Mouse (Mus musculus) lung, postnatal 10 days (tissue): ENCODE measurements around the gene Fes.

Experiments used
- DNase-seq: peaks from one replicate; pipeline ENCODE4 v3.0.0; 2021

Fes gene

DNA sequence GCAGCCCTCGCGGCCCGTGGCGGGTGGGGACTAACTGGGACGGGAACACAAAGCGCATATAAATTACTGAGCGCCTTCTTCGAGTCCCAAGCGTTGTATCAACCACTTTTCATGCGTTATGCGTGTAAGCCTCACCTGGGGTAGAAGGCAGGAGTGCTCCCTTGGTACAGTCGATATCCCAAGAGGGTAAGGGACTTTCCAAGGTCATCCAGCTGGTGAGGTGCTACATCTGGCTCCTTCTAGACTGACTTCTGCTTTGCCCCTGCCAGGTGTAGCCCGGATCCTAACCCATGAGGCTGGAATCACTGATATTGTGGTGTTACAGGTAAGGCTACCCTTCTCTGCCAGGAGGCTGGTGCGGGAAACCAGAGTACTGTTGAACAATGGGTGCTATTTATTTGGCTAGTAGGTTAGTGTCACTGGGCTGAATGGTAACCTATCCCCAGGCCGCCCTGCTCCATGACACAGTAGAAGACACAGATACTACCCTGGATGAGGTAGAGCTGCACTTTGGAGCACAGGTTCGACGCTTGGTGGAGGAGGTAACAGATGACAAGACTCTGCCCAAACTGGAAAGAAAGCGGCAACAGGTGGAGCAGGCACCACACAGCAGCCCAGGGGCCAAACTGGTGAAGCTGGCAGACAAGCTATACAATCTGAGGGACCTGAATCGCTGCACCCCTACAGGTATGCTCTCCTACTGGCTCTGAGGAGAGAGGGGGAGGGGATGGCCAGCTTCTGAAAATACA, 44.3 kb downstream of the Fes start:
- DNase-seq, result no peak

DNA sequence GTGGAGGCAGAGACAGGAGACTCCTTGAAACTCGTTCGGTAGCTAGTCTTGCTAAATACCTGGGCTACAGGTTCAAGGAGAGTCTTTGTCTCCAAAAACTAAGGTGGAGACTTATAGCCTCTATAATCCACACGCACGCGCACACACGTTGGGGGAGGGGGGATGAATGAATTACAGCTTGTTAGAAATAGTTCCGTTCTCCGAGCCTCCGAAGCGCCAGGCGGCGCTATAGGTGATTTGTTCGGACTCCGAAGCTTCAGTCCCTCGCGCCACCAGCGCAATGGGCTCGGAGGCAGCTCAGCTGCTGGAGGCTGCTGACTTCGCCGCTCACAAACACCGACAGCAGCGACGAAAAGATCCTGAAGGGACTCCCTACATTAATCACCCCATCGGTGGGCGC, 44.9 kb downstream of the Fes start, which contains the start of gene Hddc3:
Hddc3 (plus strand) TSS at position 247 of the 400 bp plus-strand sequence.
- peak; percentile 98 for DNase-seq

DNA sequence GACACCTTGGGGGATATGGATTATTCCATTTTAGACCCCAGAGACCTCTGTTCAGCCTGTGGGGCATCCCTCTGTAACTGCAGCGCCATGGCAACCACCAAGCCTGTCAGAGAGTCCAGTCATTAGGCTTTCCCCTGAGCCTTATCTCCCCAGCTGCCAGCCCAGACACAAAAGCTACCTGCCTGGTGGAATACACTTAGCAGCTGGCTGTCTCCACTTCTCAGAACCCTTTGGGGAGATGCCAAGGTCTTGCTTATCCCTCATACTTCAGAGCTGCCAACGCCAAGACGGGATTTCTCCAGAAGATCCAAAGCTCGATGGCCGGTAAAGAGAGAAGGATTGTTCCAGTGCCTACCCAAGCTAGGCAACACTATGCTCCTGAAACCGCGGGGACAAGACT, 46.0 kb downstream of the Fes start:
- DNase-seq, result no peak

DNA sequence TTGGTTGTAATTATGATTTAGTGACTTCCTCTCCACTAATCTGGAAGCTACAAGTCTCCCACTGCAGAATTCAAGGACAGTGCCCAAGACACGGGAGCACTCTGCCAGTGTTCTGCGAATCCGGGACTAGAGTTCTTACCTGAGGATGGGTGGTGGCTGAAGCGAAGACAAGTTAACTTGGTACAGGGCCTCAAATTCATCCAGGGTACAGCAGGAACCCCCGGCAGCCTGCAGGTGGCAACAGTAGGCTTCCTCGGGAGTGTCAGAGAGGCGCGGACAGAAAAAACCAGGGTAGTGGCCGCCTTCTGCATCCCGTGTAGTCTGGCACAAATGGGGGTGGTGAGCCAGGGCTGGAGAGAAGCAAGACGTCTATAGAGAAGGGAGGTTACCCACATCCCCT, 47.0 kb downstream of the Fes start, which contains the start of gene Unc45a:
Unc45a (minus strand) TSS at position 213 of the 400 bp plus-strand sequence.
- peak; percentile 89 for DNase-seq

DNA sequence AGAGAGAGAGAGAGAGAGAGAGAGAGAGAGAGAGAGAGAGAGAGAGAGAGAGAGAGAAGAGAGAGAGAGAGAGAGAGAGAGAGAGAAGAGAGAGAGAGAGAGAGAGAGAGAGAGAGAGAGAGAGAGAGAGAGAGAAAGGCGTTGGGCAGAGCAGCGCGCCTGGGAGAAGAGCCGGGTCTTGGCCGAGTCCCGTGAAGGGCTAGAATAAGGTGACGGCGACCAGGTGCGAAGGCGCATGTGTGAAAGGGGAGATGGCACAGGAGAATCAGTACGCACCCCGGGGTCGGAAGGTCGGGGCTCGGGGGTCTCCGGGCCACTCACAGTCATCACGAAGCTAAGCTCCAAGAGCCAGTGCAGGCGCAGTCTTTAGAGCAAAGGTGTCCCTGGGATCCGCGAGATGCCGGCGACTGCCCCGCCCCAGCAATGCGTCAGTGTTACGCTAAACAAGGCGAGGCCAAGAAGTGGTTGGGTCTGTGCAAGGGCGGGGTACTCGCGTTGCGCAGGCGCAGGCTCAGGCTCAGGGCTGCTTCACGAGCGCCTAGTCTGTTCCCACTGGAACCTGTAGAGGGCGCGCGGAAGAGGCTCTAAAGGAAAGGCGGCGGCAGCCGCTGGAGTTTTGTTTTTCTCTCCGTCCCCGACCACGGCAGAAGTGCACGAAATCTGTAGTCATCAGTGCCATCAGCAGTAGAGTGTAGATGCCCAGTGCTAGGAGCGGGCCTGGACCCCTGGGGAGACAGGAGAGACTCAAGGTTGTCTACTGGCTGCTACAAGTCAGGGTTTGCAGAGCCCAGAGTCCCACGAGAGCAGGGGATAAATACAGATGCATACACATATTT, 47.7 kb downstream of the Fes start:
- DNase-seq, result peak; percentile 99

DNA sequence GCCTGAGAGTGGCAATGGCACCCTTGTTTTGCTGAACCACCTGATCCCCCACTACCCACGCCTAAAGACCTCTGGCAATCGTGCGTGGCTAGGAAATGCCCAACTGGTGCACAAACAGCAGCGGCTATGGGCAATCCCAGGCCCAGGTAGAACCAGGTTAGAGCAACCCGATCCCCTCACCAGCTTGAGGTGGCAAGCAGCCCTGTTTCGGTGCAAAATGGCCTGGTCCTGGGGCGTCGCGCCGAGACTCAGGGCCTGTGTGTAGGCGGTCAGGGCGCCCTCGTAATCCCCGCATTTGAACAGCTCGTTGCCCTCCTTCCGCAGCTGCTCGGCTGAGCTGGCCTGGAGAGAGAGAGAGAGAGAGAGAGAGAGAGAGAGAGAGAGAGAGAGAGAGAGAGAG, 48.4 kb downstream of the Fes start:
- peak; percentile 43 for DNase-seq

DNA sequence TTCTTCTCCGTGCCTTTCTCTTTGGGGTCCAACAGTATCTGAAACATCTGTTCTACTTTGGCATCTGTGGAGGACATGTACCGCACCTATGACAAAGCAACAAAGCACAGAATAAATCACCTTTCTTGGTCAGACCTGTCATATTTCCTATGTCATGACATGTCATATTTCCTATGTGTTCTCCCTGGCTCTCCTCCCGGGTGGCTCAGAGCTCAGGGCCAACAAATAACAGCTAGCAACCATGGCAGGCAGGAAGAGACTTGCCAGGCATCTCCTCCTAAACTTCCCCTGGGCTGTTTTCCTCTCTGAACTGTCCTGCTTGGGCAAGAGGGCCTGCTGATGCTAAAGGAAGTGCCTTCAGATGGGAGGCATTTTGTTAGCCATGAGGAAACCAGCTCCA, 50.8 kb downstream of the Fes start:
- DNase-seq, result no peak

DNA sequence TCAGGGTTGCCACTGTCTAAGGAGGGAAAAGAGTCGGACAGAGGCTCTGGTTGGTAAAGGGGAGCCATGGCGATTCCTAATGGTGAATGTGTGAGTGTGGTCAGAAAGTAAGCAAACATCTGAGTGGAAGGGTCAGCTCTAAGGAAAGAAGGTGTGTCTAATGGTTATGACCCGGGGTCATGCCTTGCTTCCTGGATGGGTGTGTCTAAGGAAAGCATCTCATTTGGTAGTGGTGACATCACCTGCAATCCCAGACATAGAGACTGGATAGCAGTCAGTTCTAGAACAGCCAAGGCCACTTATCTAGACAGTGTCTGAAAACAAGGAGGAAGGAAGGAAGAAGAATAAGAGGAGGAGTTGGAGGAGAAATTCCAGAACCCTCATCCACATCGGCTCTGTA, 52.9 kb downstream of the Fes start:
- no peak for DNase-seq

DNA sequence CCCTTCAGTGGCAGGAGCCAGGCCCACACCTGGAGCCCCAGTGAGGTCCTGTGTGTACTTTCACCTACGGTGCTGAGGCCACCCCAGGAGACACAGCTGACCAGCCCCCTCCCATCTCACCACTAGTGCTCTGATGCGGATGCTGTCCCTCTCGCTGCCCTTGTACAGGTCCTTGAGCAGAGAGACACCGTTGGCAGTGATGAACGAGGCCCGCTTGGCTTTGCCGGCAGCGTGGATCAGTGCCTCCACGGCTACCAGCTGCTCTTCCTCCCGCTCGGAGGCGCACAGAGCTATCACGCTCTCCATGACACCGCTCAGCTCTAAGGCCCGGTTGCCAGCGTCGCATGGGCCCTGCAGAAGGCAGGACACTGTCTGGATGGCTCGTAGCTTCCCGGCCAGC, 56.3 kb downstream of the Fes start:
- no peak for DNase-seq

DNA sequence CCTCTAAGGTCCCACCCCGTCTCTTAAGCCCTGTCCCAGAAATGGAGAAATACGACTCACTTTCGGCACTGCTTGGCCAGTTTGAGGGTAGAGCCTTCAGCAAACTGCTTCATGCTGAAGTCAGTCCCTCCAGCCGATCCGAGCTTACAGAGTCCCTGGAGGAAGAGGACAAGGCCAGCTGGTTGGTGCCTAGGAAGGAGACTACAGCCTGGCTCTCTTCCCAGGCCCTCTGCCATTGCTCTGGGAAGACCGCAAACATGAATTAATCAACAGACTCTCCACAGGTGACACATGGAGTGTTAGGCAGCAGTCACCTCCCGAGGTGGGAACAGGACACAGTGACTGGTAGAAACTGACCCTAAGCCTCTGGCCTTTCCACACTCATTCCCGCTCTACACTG, 57.5 kb downstream of the Fes start:
- no peak for DNase-seq
